Mouse (Mus musculus) regulatory T cell (primary cell): Measurements from ENCODE around the gene Gm20431.
"Not testable (repeated sequence)": the region's sequence is repeated elsewhere in the genome, so short reads cannot be mapped to it uniquely, and the experiment has no call there.

ENCODE experiments used
- in situ Hi-C: fragments of 300-600 bp; cut with MboI, MseI; formaldehyde crosslinking; loops from one replicate; pipeline ENCODE4 v1.15.1; 2025; ENCODE audit warnings: high pct_unique_total_duplicates

The Gm20431 gene

GRCm38 (mm10) chr2:167631591-167632448, 29.5 kb downstream of the Gm20431 start, which contains the start of gene Ube2v1:
Ube2v1 (minus strand) TSS chr2:167632095.
- in situ Hi-C loops = no loop called here

- in situ Hi-C loops = no loop called here
These were observed 30.1 kb downstream of the Gm20431 start for GRCm38 (mm10) chr2:167631181-167631590.

GRCm38 (mm10) chr2:167630421-167630820, 30.9 kb downstream of the Gm20431 start:
- in situ Hi-C loops = no loop called here

GRCm38 (mm10) chr2:167629665-167630209, 31.6 kb downstream of the Gm20431 start:
- in situ Hi-C loops = no loop called here

GRCm38 (mm10) chr2:167628872-167629271, 32.4 kb downstream of the Gm20431 start:
- in situ Hi-C loops = no loop called here

GRCm38 (mm10) chr2:167627019-167627418, 34.3 kb downstream of the Gm20431 start:
- in situ Hi-C loops = no loop called here

- in situ Hi-C loops = no loop called here
These were observed 35.6 kb downstream of the Gm20431 start for GRCm38 (mm10) chr2:167625670-167626069.

- in situ Hi-C loops = no loop called here
These were observed 36.8 kb downstream of the Gm20431 start for GRCm38 (mm10) chr2:167624368-167625075.

- in situ Hi-C loops = no loop called here
These were observed 38.3 kb downstream of the Gm20431 start for GRCm38 (mm10) chr2:167622965-167623364.

GRCm38 (mm10) chr2:167622352-167622751, 38.9 kb downstream of the Gm20431 start:
- in situ Hi-C loops = no loop called here

- in situ Hi-C loops = no loop called here
These were observed 39.8 kb downstream of the Gm20431 start for GRCm38 (mm10) chr2:167621255-167622087.

GRCm38 (mm10) chr2:167617472-167617871, 43.8 kb downstream of the Gm20431 start:
- in situ Hi-C loops = loop anchor here (5.0 kb wide), 1 partner anchor 275 kb away; no protein-coding TSS in a partner anchor

GRCm38 (mm10) chr2:167617034-167617433, 44.3 kb downstream of the Gm20431 start:
- in situ Hi-C loops = loop anchor here (5.0 kb wide), 1 partner anchor 275 kb away; no protein-coding TSS in a partner anchor

GRCm38 (mm10) chr2:167613335-167613734, 48.0 kb downstream of the Gm20431 start:
- in situ Hi-C loops = not testable (repeated sequence)

- in situ Hi-C loops = no loop called here
These were observed 49.2 kb downstream of the Gm20431 start for GRCm38 (mm10) chr2:167612122-167612521.

GRCm38 (mm10) chr2:167611287-167611686, 50.0 kb downstream of the Gm20431 start:
- in situ Hi-C loops = no loop called here

- in situ Hi-C loops = no loop called here
These were observed 54.6 kb downstream of the Gm20431 start for GRCm38 (mm10) chr2:167606745-167607123.

GRCm38 (mm10) chr2:167605817-167606744, 55.2 kb downstream of the Gm20431 start:
- in situ Hi-C loops = no loop called here

GRCm38 (mm10) chr2:167605178-167605794, 56.0 kb downstream of the Gm20431 start:
- in situ Hi-C loops = no loop called here

- in situ Hi-C loops = loop anchor here (5.0 kb wide), 1 partner anchor 71 kb away; no protein-coding TSS in a partner anchor
These were observed 58.3 kb downstream of the Gm20431 start for GRCm38 (mm10) chr2:167602978-167603377.
